Mouse (Mus musculus): ENCODE measurements around the gene Jpt2. TPM values are rescaled to one million over a fixed set of nuclear protein-coding genes. Genes with fewer than 3 reads are reported as not detected.

Gene Jpt2
- polyA plus RNA-seq, 1 experiment from 2014 or later, result 109 TPM

GRCm38 (mm10) chr17:24894061-24894994 lies 66.2 kb downstream of the Jpt2 start:
- Histone ChIP-seq H3K9me3 (replicated peaks; ENCODE audit: control insufficient read depth, low read length) (no peaks in the 10 kb centered on the region), H3K9ac (ENCODE audit: low read depth, low read length) (peak overlapping the region; percentile 84), H3K27me3 (ENCODE audit: control insufficient read depth, insufficient read depth, low read length) (no peaks in the 10 kb centered on the region), H3K4me3 (ENCODE audit: low read depth, low read length) (peak overlapping the region; percentile 69), H3K36me3 (ENCODE audit: control insufficient read depth, insufficient read depth, low read length) (peaks cover 27% of the 10 kb centered on the region), H3K4me1 (ENCODE audit: control insufficient read depth, insufficient read depth, low read length) (peaks cover 35% of the 10 kb centered on the region), H3K4me2 (peak overlapping the region; percentile 84), H3K27ac (ENCODE audit: low read depth, low read length) (peak overlapping the region; percentile 70)
- 10% methylated on average over 31 of the region's 31 CpGs for WGBS (ENCODE audit: insufficient replicate concordance)
- ATAC-seq (replicated peaks; ENCODE audit: insufficient number of reproducible peaks, low FRiP score, low TSS enrichment), result no peak

- ATAC-seq (replicated peaks; ENCODE audit: insufficient number of reproducible peaks, low FRiP score, low TSS enrichment), result no peak
- H3K4me3 ChIP-seq (ENCODE audit: low read depth, low read length), result no peak overlapping the region
- H3K27me3 ChIP-seq (ENCODE audit: control insufficient read depth, insufficient read depth, low read length), result no peaks in the 10 kb centered on the region
- WGBS (ENCODE audit: insufficient replicate concordance), result 88% methylated on average over 2 of the region's 2 CpGs
- H3K36me3 ChIP-seq (ENCODE audit: control insufficient read depth, insufficient read depth, low read length), result peaks cover 20% of the 10 kb centered on the region
- H3K4me2 ChIP-seq, result no peak overlapping the region
- H3K9me3 ChIP-seq (replicated peaks; ENCODE audit: control insufficient read depth, low read length), result no peaks in the 10 kb centered on the region
- no peak overlapping the region for H3K27ac ChIP-seq (ENCODE audit: low read depth, low read length)
- peaks cover 31% of the 10 kb centered on the region for H3K4me1 ChIP-seq (ENCODE audit: control insufficient read depth, insufficient read depth, low read length)
- no peak overlapping the region for H3K9ac ChIP-seq (ENCODE audit: low read depth, low read length)
Observed at GRCm38 (mm10) chr17:24893276-24893675, 67.2 kb downstream of the Jpt2 start.

DNA sequence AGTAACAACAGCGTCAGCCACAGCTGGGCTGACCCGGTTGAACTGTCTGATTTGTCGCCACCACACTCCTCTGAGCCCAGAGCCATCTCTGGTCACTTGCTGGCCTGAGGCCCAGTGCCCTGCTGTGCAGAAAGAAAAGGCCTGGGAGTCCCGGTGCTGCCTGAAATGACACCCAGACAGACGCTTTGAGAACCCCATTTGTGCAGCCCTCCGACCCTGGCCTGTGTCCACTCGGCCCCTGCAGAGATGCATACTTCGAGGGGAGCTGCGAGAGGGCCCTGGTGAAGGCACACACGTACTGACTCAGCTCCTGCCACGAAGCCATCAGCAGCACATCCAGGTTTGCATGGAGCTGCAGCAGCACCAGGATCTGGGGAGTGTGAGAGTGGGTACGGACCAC lies 67.7 kb downstream of the Jpt2 start:
- ATAC-seq (replicated peaks; ENCODE audit: insufficient number of reproducible peaks, low FRiP score, low TSS enrichment), result no peak
- no peak overlapping the region for H3K27ac ChIP-seq (ENCODE audit: low read depth, low read length)
- no peaks in the 10 kb centered on the region for H3K27me3 ChIP-seq (ENCODE audit: control insufficient read depth, insufficient read depth, low read length)
- peaks cover 20% of the 10 kb centered on the region for H3K36me3 ChIP-seq (ENCODE audit: control insufficient read depth, insufficient read depth, low read length)
- H3K4me2 ChIP-seq, result no peak overlapping the region
- no peak overlapping the region for H3K4me3 ChIP-seq (ENCODE audit: low read depth, low read length)
- 89% methylated on average over 12 of the region's 12 CpGs for WGBS (ENCODE audit: insufficient replicate concordance)
- no peaks in the 10 kb centered on the region for H3K9me3 ChIP-seq (replicated peaks; ENCODE audit: control insufficient read depth, low read length)
- no peak overlapping the region for H3K9ac ChIP-seq (ENCODE audit: low read depth, low read length)
- H3K4me1 ChIP-seq (ENCODE audit: control insufficient read depth, insufficient read depth, low read length), result peaks cover 33% of the 10 kb centered on the region

DNA sequence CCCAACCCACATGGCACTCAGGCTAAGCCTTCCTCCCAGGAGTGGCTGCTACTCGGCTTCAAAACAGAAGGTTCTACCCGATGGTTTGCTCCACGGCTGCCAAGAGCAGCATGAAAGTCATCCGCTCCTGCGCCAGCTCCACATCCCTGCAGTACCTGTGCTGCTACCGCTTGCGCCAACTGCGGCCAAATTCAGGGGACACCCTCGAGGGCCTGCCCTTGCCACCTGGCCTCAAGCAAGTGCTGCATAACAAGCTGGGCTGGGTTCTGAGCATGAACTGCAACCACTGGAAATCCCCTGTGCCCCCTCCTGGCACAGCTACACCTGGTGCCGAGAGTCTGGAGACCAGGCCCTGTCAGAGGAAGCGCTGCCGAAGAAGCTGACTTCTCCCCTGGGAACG lies 69.2 kb downstream of the Jpt2 start:
- Histone ChIP-seq H3K9me3 (replicated peaks; ENCODE audit: control insufficient read depth, low read length) (no peaks in the 10 kb centered on the region), H3K9ac (ENCODE audit: low read depth, low read length) (no peak overlapping the region), H3K4me1 (ENCODE audit: control insufficient read depth, insufficient read depth, low read length) (peaks cover 26% of the 10 kb centered on the region), H3K27ac (ENCODE audit: low read depth, low read length) (no peak overlapping the region), H3K36me3 (ENCODE audit: control insufficient read depth, insufficient read depth, low read length) (peaks cover 16% of the 10 kb centered on the region), H3K4me2 (no peak overlapping the region), H3K27me3 (ENCODE audit: control insufficient read depth, insufficient read depth, low read length) (no peaks in the 10 kb centered on the region), H3K4me3 (ENCODE audit: low read depth, low read length) (no peak overlapping the region)
- 86% methylated on average over 12 of the region's 13 CpGs for WGBS (ENCODE audit: insufficient replicate concordance)
- ATAC-seq (replicated peaks; ENCODE audit: insufficient number of reproducible peaks, low FRiP score, low TSS enrichment), result no peak

- Histone ChIP-seq H3K4me3 (ENCODE audit: low read depth, low read length) (no peak overlapping the region), H3K9me3 (replicated peaks; ENCODE audit: control insufficient read depth, low read length) (no peaks in the 10 kb centered on the region), H3K9ac (ENCODE audit: low read depth, low read length) (no peak overlapping the region), H3K27me3 (ENCODE audit: control insufficient read depth, insufficient read depth, low read length) (no peaks in the 10 kb centered on the region), H3K4me2 (no peak overlapping the region), H3K36me3 (ENCODE audit: control insufficient read depth, insufficient read depth, low read length) (peaks cover 16% of the 10 kb centered on the region), H3K27ac (ENCODE audit: low read depth, low read length) (no peak overlapping the region), H3K4me1 (ENCODE audit: control insufficient read depth, insufficient read depth, low read length) (peaks cover 20% of the 10 kb centered on the region)
- 84% methylated on average over 19 of the region's 19 CpGs for WGBS (ENCODE audit: insufficient replicate concordance)
- no peak for ATAC-seq (replicated peaks; ENCODE audit: insufficient number of reproducible peaks, low FRiP score, low TSS enrichment)
Observed at GRCm38 (mm10) chr17:24890151-24891092, 70.1 kb downstream of the Jpt2 start.

DNA sequence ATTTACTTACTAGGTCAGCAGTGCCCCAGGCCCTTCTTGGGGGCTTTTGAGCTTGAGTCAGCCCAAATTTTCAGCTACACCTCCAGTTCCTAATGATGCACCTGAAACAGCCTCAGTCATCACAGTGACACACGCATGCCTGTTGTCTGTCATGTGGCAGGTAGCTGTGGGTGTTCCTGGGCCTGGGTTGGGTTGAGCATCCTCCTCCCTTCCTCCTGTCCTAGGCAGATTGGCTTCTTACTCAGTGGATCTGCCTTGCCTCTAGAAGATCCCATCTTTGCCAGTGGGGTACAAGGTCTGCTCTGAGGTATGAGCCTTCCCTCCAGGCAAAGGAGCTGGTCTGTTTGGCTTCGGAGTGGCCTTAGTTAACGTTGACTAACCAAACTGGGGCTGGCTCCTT lies 71.6 kb downstream of the Jpt2 start:
- WGBS (ENCODE audit: insufficient replicate concordance), result 88% methylated on average over 3 of the region's 3 CpGs
- Histone ChIP-seq H3K27me3 (ENCODE audit: control insufficient read depth, insufficient read depth, low read length) (no peaks in the 10 kb centered on the region), H3K4me1 (ENCODE audit: control insufficient read depth, insufficient read depth, low read length) (peaks cover 18% of the 10 kb centered on the region), H3K4me2 (no peak overlapping the region), H3K36me3 (ENCODE audit: control insufficient read depth, insufficient read depth, low read length) (peaks cover 16% of the 10 kb centered on the region), H3K4me3 (ENCODE audit: low read depth, low read length) (no peak overlapping the region), H3K27ac (ENCODE audit: low read depth, low read length) (no peak overlapping the region), H3K9ac (ENCODE audit: low read depth, low read length) (peak overlapping the region; percentile 29; the same call in 1 of the 2 replicates), H3K9me3 (replicated peaks; ENCODE audit: control insufficient read depth, low read length) (no peaks in the 10 kb centered on the region)
- ATAC-seq (replicated peaks; ENCODE audit: insufficient number of reproducible peaks, low FRiP score, low TSS enrichment), result no peak

Other genes with a start within 250 kb of the Jpt2 start
- not detected in 2 replicates for gene Rnf151, start 242.6 kb downstream of the Jpt2 start, polyA plus RNA-seq (2014; fragmentation: Nextera tagmentation; extraction: Ambion mirVana)
- gene Rps2, start 242.6 kb downstream of the Jpt2 start, polyA plus RNA-seq (2014; fragmentation: Nextera tagmentation; extraction: Ambion mirVana), result 1,091 and 1,195 TPM in 2 replicates
- gene Ndufb10, start 236.2 kb downstream of the Jpt2 start, polyA plus RNA-seq (2014; fragmentation: Nextera tagmentation; extraction: Ambion mirVana), result 373 and 401 TPM in 2 replicates
- 0.40 and 0.44 TPM in 2 replicates for gene Rpl3l, start 232.9 kb downstream of the Jpt2 start, polyA plus RNA-seq (2014; fragmentation: Nextera tagmentation; extraction: Ambion mirVana)
- gene Msrb1, start 224.0 kb downstream of the Jpt2 start, polyA plus RNA-seq (2014; fragmentation: Nextera tagmentation; extraction: Ambion mirVana), result 19.5 and 20.9 TPM in 2 replicates
- 0.34 TPM in 1 of 2 replicates, not detected in the other for gene Hs3st6, start 207.7 kb downstream of the Jpt2 start, polyA plus RNA-seq (2014; fragmentation: Nextera tagmentation; extraction: Ambion mirVana)
- not detected in 2 replicates for gene Meiob, start 156.4 kb downstream of the Jpt2 start, polyA plus RNA-seq (2014; fragmentation: Nextera tagmentation; extraction: Ambion mirVana)
- gene Hagh, start 120.5 kb downstream of the Jpt2 start, polyA plus RNA-seq (2014; fragmentation: Nextera tagmentation; extraction: Ambion mirVana), result 42.6 and 48.8 TPM in 2 replicates
- gene Fahd1, start 110.3 kb downstream of the Jpt2 start, polyA plus RNA-seq (2014; fragmentation: Nextera tagmentation; extraction: Ambion mirVana), result 38.0 and 39.5 TPM in 2 replicates
- 0.14 TPM in 1 of 2 replicates, not detected in the other for gene Igfals, start 94.7 kb downstream of the Jpt2 start, polyA plus RNA-seq (2014; fragmentation: Nextera tagmentation; extraction: Ambion mirVana)
- 42.3 and 43.3 TPM in 2 replicates for gene Nubp2, start 74.3 kb downstream of the Jpt2 start, polyA plus RNA-seq (2014; fragmentation: Nextera tagmentation; extraction: Ambion mirVana)
- gene Spsb3, start 74.0 kb downstream of the Jpt2 start, polyA plus RNA-seq (2014; fragmentation: Nextera tagmentation; extraction: Ambion mirVana), result 25.2 and 26.5 TPM in 2 replicates
- gene Eme2, start 65.6 kb downstream of the Jpt2 start, polyA plus RNA-seq (2014; fragmentation: Nextera tagmentation; extraction: Ambion mirVana), result 15.3 and 19.3 TPM in 2 replicates
- gene Mrps34, start 65.6 kb downstream of the Jpt2 start, polyA plus RNA-seq (2014; fragmentation: Nextera tagmentation; extraction: Ambion mirVana), result 85.6 and 92.1 TPM in 2 replicates
- gene Nme3, start 64.2 kb downstream of the Jpt2 start, polyA plus RNA-seq (2014; fragmentation: Nextera tagmentation; extraction: Ambion mirVana), result 35.7 and 37.9 TPM in 2 replicates
- 33.0 and 34.2 TPM in 2 replicates for gene Mapk8ip3, start 23.7 kb downstream of the Jpt2 start, polyA plus RNA-seq (2014; fragmentation: Nextera tagmentation; extraction: Ambion mirVana)
- gene Cramp1l, start 55.1 kb upstream of the Jpt2 start, polyA plus RNA-seq (2014; fragmentation: Nextera tagmentation; extraction: Ambion mirVana), result 6.8 and 8.9 TPM in 2 replicates
- 17.4 and 17.9 TPM in 2 replicates for gene Ift140, start 55.4 kb upstream of the Jpt2 start, polyA plus RNA-seq (2014; fragmentation: Nextera tagmentation; extraction: Ambion mirVana)
- gene Tmem204, start 122.9 kb upstream of the Jpt2 start, polyA plus RNA-seq (2014; fragmentation: Nextera tagmentation; extraction: Ambion mirVana), result 14.4 and 18.5 TPM in 2 replicates
- gene Telo2, start 155.3 kb upstream of the Jpt2 start, polyA plus RNA-seq (2014; fragmentation: Nextera tagmentation; extraction: Ambion mirVana), result 22.1 and 25.4 TPM in 2 replicates
- 0.10 TPM in 1 of 2 replicates, not detected in the other for gene Ptx4, start 160.1 kb upstream of the Jpt2 start, polyA plus RNA-seq (2014; fragmentation: Nextera tagmentation; extraction: Ambion mirVana)
- gene Clcn7, start 172.7 kb upstream of the Jpt2 start, polyA plus RNA-seq (2014; fragmentation: Nextera tagmentation; extraction: Ambion mirVana), result 18.9 and 20.4 TPM in 2 replicates
- not detected in 2 replicates for gene Ccdc154, start 201.8 kb upstream of the Jpt2 start, polyA plus RNA-seq (2014; fragmentation: Nextera tagmentation; extraction: Ambion mirVana)
- 0.17 TPM in 1 of 2 replicates, not detected in the other for gene Gm38655, start 214.8 kb upstream of the Jpt2 start, polyA plus RNA-seq (2014; fragmentation: Nextera tagmentation; extraction: Ambion mirVana)
- gene BC003965, start 223.9 kb upstream of the Jpt2 start, polyA plus RNA-seq (2014; fragmentation: Nextera tagmentation; extraction: Ambion mirVana), result 24.6 and 26.7 TPM in 2 replicates
- gene Unkl, start 227.7 kb upstream of the Jpt2 start, polyA plus RNA-seq (2014; fragmentation: Nextera tagmentation; extraction: Ambion mirVana), result 2.9 and 3.2 TPM in 2 replicates